Mouse (Mus musculus) megakaryocyte, adult 5-6 weeks (primary cell): Measurements from ENCODE around the gene Cntn4. TPM values are rescaled to one million over a fixed set of nuclear protein-coding genes. Genes with fewer than 3 reads are reported as not detected.

ENCODE experiments used
- ATAC-seq: 2 replicates; pipeline ENCODE4 v1.8.0; 2016; ENCODE audit warnings: mild to moderate bottlenecking, inconsistent platforms; ENCODE audit not compliant: poor library complexity, severe bottlenecking
- total RNA-seq, 2 experiments: library from RNA; stranded (forward) in 1 of 2; stranded (reverse) in 1 of 2; fragments of 153-499, 151-499 nt in 1 of 2; fragments of 221-1000, 200-1000 nt in 1 of 2; gene quantifications; 2 replicates each; pipeline versions ENCODE4 v1.2.3 to v1.2.4; 2015 to 2017

Cntn4 gene
- total RNA-seq, 2 experiments from 2014 or later = not detected

DNA sequence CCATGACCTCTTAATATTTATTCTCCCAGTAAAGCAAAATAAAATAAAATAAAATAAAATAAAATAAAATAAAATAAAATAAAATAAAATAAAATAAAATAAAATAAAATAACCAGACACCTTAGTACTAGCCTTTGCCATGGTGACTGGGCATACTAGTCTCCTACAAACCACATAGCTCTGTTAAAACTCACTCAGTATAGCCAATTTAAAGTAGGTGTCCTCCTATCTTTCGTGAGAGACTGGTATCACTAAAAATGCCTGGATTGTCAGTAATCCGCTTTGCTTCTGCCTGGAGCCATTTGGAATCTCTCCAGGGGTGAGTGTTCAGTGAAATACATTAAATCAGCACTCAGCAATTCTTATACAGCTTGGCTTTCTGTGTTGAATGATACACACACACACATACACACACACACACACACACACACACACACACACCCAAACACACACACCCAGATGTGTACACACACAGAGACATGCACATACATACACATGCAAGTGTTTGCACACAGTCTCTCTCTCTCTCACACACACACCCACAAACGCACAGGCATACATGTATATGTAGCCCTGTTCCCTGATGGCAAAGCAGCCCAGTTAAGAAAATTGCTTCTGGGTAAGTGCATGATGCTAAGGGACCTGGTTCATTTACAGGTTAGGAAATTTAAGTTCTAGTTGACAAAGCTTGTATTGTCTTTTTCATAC lies 776.8 kb downstream of the Cntn4 start:
- ATAC-seq = no peak

DNA sequence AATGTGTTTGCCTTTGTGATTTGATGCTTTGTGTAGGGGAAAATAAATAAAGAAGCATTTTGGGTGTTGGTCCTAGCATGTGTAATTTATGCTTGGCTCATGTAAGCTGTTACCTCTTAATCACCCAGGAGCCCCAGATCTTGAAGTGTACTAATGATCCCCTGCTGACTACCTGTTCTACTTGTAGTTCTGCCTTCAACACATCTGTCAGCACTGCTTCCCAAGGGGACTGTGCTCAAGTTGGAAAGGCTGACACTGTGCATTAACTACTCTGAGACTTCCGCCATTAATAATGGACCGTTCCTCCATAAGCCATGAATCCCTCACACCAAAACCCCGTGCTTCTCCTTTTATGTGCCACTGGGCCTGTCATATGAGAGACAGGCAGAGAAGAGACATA lies 778.2 kb downstream of the Cntn4 start:
- no peak for ATAC-seq

DNA sequence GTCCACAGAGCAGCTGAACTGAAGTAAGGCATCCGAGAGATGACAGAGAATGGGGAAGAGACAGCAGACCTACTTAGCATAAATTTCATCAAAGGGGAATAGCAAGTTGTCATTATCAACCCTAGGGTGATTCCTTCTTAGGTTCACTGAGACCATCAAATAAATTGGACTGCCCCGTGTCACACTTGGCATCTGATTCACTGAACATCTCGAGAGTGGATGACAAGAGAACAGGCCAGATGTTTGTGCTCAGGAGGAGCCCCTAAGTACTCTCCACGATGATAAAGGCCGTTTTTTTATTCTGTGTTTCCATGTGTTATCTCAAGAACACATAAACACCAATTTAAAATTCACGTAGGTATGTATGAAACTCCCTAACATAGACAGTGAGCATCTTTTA lies 780.7 kb downstream of the Cntn4 start:
- ATAC-seq = 0 out of 2 replicates have a peak, but pooled peaks have one; percentile 24

DNA sequence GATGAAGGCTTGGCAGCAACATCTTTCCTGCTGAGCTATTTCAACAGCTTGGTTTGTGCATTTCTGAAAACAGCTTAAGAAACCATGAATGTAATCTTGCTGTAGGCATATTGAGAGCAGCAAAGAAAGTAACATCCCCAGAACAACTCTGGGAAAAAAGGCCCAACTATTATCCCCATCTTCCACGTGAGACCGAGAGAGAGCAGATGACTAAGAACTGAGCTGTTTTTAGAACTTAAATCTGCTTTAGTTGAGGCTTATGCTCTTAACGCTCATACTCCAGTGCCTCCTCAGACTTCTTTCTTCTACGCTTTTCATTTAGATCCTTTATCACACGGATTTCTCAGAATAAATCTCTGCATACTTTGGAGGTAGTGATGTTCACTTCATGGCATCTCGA lies 784.9 kb downstream of the Cntn4 start:
- no peak for ATAC-seq

DNA sequence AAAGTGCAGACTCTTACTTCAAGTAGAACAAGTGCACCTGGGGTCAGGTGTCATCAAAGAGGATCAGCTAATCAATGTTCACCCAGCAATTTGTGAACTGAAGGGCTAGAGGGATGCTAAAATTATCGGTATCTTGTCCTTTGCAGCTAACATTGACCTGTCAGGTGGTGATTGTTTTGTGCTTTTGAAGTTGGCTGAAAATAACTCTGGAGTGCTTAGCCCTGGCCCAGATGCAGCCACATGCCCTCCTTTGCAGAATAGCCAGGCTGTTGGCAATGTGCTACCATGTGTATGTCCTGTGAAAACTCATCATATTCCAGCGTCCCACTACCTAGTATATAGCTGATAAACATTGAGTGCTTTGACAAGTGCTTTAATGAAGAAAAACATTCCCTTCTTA lies 786.4 kb downstream of the Cntn4 start:
- no peak for ATAC-seq

DNA sequence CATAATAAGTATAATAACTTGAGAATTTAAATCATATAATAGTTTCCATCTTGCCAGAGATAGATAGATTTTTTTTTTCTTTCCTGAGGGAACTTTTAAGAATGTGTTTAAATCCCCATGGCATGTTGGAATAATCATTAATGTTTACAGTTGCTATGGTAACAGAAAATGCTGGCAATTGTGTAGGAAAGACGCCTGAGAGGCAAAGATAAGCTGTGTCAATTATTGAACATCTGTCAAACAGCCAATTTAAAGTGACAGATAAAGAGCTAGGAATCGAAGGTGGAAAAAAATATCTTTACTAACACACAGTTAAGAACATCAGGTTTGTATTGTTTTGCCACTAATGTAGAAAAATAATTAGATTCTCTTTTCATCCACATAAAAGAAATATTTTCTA lies 788.3 kb downstream of the Cntn4 start:
- no peak for ATAC-seq

DNA sequence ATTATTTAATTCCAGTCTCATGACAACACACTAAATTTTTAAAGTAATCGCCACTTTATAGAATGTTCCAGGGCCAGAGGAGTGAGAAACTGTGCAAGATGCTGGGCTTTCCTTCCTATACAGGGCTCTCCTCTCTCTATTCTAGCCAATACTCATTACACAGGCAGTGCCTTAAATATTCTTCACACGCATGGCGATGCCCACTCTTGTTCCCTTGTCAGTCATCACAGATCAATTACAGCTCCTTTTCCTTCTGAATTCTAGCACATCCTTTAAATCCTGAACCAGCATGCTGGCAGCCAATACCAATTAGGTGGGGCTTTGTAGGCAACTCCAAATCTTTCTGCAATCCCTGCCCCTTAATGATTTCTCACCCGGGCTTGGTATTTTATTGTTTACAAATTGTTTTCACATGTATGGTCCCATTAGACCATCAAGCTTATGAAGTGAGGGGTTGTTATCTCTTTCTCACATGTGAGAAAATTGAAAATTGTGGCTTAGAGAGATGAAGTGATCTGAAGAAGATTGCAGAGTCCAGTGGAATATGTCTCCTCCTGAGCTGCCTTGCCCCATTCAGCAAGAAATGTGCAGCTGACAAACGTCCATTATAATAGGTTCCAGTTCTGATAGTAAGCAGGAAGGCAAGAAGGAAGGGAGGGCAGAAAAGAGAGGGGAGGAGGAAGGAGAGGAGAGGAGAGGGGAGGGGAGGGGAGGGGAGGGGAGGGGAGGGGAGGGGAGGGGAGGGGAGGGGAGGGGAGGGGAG lies 789.0 kb downstream of the Cntn4 start:
- ATAC-seq = no peak

DNA sequence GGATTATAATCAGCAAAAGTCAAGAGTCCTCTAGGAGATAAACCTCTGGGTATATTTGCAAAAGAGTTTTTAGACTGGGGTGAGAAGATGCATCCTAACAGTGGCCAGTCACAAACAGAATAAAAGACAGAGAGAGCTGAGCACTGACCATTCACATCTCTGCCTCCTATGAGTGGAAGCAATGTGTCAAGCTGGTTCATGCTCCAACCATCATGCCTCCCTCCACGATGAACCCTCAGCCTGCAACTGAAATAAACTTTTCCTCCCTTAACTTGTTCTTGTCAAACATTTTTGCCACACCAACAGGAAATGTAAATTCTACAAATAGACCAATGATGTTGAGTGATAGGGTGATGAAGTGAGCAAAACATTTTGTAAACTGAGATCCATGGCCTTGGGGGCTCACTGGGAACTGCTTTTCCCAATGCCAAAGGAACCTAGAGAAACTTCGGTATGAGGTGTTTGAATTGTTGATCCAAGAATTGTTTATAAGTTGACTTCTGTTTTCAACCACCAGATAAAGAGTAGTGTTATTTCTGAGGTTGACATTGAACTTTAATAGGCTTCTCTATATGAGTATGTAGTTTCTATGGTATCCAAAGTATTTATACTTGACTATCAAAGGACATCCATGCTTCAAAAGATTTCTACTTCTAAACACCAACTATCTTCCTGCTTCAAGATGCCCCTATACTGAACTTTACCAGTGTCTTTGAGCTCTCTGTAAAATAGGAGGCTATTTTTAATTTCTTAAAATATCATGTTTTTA lies 794.6 kb downstream of the Cntn4 start:
- ATAC-seq = no peak

DNA sequence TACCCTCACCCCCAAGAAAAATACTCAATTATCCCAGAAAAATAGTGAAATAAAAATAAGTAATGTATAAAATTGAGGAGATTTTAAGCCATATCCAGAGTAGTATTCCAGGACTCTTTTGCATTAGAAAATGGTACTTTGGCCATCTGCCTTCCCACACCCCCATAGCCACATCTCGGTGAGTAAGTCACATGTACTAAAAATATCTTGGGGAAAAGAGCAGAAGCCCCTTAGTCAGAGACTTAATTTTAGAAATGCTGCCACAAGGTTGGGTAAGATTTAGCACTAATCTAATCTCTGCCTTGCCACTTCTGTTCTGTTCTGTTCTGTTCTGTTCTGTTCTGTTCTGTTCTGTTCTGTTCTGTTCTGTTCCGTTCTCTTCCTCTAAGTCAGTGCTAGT lies 796.4 kb downstream of the Cntn4 start:
- ATAC-seq = no peak

DNA sequence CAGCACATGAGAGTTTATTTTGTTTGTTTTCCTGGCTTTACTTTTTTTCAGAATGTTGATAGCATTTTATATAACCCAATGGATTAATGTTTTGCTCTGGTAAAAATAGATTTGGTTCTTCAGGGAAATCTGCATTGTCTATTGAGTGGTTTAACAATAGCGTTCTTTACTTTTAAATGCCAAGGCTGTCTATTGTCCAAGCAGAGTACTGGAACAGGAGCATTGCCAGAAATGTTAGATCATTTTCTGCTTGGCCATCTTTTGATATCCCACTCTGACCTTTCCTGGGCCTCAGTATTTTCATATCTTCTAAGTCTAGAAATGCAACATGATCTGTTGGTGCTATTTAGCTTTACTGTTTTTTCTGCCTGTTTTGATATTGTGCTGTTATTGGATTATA lies 804.1 kb downstream of the Cntn4 start:
- no peak for ATAC-seq

DNA sequence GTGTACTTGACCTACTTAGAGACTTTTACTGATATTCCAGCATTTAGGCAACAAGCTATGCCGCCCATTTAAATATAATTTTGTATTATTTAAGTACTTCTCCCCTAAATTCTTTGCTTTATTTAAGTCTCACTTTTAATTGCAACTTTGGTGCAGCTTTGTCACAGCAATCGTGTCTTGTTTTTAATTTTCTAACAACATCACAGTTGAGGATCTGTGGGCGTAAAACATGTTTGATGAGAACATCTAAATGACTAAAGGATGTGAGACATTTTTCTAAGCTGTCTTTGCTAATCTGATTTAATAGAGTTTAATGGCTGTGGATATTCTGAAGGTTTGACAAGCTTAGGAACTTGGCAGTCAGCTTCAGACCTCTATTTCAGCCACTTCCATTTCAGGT lies 818.8 kb downstream of the Cntn4 start:
- ATAC-seq = no peak

DNA sequence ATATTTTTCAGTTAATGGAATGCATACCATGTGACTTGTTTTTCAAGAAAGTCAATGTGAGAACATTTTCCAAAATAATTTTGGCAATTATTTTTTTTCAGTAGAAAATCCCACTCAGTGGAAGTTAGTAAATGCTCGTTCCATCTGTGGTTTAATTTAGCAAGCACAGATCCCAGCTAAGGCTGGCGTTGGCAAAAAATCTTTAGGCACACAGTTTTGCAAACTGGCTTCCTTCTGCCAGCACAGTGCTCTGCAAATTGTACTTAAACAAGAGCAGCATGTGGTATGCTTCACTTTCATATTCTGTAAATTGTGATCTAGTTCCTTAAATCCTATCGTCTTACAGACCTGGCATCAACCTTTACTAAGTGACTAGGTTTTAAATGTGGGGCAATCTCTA lies 821.7 kb downstream of the Cntn4 start:
- no peak for ATAC-seq

DNA sequence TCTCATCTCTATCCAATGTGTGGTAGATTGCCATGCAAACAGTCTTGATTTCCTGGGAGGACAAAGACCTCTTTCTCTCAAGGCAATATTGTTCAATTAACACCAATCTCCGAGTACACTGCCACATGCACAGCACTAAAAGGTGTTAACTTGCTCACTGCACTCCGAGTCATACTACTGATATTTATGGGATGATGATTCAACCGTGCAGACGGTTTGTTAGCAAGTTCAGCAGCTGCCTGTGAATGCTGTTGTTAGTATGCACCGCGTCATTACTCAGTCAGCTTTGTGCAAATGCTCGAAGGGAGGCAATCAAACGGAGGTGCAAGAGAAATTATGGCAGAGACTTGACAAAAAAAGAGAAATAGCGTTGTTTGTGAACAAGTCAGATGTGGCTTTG lies 826.5 kb downstream of the Cntn4 start:
- no peak for ATAC-seq

DNA sequence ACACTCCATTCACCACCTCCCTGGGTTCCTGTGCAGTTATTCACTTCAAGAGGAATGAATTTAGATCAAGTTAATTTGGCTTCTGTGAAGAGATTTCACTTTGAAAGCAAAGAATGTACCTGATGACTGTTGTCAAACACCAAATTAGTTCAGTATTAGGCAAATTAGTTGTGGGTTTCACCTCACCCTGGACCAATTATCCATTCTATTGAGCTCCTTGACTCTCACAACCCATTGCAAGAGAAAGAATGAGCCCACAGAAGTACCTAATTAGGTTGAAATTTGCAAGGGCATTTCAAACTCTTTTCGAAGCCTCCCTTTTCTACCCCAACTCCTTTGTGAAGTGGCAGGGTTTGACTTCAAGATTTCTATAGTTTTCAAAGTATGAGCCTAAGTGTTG lies 842.9 kb downstream of the Cntn4 start:
- no peak for ATAC-seq

DNA sequence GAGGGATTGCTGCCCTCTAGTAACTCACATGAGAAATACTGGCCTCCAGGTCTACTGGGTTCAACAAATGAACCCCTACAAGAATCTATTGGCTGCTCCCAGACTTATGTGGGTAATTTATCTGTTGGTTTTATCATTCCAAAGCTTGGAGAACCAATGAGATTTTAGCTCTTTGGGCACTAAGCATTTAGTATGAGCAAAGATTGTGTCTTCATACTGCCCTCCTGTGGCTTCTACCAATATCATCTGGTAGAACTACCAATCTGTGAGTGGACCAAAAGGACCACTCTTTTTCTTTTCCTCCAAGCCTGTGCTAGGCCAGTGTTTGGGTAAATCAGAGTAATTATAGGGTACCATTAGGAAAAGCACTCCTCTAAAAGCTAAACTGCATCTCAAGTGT lies 866.0 kb downstream of the Cntn4 start:
- ATAC-seq = no peak

DNA sequence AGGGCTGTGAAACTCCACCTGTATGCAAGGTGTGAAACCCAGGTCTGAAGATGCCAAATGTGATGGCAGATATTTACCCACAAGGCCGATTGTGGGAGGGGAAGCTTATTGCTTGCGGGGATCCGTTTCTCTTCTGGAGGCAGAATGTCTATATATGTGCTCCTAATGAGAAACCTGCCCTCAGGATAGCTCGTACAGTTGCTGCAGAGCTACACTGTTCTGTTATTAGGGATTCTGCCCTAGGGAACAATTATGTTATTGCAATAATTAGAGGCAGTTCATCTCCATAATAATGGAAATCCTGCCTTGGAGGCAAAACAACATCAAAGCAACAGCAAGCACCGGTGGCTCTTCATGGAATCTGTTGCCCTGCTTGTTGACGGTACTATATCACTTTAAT lies 884.2 kb downstream of the Cntn4 start:
- ATAC-seq = no peak

DNA sequence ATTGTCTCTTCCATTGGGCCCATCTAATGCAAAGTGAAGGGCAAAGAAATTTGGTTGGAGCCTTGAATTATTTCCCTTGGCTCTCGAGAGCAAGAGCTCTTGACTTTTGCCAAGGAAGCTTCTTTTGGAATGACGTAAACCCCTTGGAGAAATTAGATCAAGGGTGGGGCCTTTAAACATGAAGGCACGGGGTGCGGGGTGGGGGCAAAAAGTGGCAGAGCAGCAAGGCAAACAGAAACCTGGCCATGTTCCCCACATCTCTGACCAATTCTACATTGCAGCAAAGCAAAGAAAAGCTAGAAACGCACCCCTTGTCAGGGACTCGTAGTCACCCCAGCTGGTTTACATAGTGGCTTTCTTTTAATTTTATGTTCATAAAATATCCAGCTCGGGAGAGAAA lies 887.9 kb downstream of the Cntn4 start:
- no peak for ATAC-seq

DNA sequence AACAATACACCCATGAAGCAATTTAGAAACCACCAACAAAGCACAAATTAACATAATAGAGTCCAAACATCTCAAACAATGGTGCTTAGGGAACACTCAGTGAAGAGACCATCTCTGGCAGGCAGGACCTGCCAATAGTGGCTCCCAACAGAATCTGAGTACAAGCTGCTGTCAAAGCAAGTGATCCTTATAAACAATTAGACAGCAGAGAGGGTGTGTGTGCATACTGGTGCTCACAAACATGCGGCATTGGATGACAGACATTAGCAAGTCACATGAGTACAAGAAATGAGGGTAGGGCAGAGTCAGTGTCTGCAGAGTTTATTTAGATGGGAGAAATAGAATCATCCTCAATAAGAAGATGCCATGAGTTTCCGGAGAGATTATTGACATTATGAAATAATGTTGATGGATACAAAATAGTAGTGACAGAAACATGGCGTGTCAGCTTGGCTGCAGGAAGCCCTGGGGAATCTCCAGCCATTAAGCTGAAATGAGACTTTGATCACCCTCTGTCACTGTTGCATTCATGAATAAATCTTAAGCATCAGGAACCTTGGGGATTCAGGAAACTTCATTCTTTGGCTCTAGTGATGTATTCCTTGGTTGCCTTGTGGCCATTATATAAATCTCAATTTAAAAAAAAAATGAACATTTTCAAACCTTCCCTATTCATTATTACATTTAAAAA lies 888.5 kb downstream of the Cntn4 start:
- ATAC-seq = no peak

DNA sequence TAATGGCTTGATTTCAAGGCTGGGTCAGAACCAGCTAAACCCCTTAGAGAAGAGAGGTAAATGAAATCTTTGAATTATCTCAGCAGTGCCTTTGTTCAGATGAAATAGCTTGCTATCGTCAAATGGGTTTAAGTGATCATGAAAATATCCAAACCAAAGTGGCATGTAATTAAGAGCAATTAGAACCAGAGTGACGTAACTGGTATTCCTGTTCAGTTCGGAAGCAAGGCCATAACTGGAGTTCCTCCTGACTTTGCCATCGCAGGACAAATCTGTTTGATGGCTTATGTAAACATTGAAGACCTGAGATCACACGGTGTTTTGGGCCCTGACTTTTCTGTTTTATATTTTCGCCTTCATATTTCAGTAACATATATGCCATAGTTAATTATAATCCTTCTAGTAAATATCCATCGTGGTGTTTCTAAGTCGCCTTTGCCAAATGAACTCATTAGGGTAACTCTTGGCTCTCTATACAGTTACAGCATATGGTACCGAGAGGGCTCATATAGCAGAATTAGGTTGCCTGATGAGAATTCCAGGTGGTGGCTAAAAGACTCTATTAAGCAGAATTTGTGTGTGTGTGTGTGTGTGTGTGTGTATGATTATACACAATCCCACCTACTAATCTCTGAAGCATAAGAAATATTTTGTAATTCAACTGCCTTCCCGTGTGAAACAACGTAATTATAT lies 889.6 kb downstream of the Cntn4 start:
- ATAC-seq = no peak

DNA sequence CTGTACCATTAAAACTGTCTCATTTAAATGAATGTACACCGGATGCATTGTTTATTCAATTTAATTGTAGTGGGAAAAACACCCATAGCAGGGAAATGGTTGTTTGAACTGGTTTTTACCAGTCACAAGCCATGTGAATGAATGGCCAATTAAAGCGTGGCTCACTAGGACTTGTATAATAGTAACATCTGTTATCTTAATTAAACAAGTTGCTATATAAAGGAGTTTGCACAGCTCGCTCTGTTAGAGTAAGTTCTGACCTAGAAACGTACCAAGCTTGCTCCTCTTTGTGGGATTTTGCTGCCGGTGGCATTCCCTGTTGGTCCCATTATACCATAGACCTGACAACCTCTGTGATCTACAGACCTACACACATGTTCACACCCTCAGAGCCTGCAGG lies 902.7 kb downstream of the Cntn4 start:
- ATAC-seq = no peak

DNA sequence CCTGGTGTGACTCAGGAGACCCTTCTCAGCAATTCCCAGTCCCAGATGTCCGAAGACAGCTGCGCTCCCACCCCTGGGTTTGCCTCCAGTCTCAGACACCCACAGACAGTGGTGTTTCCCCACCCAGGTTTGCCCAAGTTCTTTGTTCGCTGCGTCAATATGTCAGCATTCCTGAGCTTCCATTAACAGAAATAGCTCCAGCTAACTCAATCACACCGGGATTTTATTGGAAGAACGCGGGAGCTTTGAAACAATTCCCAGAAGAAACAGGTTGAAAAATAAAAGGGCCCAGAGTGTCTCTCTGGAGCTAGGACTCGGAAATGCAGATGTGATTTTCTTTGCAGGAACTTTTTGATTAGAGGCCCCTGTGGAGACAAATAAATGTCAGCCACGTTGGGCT lies 916.3 kb downstream of the Cntn4 start:
- no peak for ATAC-seq
